Mouse (Mus musculus) CH12.LX (cell line): ENCODE results near the gene Ddx39. TPM values are rescaled to one million over a fixed set of nuclear protein-coding genes. Genes with fewer than 3 reads are reported as not detected.

Source experiments
- DNase-seq: peaks from one replicate; pipeline ENCODE4 v3.0.0-alpha.2; 2013; ENCODE audit errors: extremely low read depth
- H3K27ac ChIP-seq: 2 replicates; pipeline ENCODE4 v1.5.1; 2012; ENCODE audit warnings: low read depth, mild to moderate bottlenecking, control low read depth, moderate library complexity; ENCODE audit not compliant: insufficient read depth
- H3K27me3 ChIP-seq: replicated peaks from 2 replicates; pipeline ENCODE3; 2012; ENCODE audit warnings: inconsistent platforms
- H3K36me3 ChIP-seq, 2 experiments: replicated peaks in 1 of 2; 2 replicates each; pipeline versions ENCODE3 to v1.6.1; 2012; ENCODE audit warnings: inconsistent platforms in 1 of 2, low read length in 1 of 2, mild to moderate bottlenecking in 1 of 2, mixed read lengths in 1 of 2, moderate library complexity in 1 of 2; ENCODE audit not compliant: control insufficient read depth in 1 of 2, insufficient read depth in 1 of 2
- H3K4me1 ChIP-seq, 2 experiments: 2 replicates each; pipeline ENCODE4 v1.6.1; 2012; ENCODE audit warnings: inconsistent platforms in 1 of 2, moderate library complexity in 1 of 2; ENCODE audit not compliant: insufficient read depth in 2 of 2, control insufficient read depth in 1 of 2
- H3K4me2 ChIP-seq: 2 replicates; pipeline ENCODE4 v1.6.1; 2012; ENCODE audit warnings: low read depth, mild to moderate bottlenecking, control low read depth; ENCODE audit not compliant: poor library complexity, insufficient read depth, severe bottlenecking
- H3K4me3 ChIP-seq, 3 experiments: fragments of 150-350 bp in 1 of 3; sonication (generic) in 1 of 3; replicated peaks in 1 of 3; 2 replicates each; pipeline versions ENCODE3 to v1.5.1; 2011 to 2012; ENCODE audit warnings: low read depth in 2 of 3, low read length in 2 of 3, mild to moderate bottlenecking in 2 of 3, moderate library complexity in 2 of 3, control low read depth in 1 of 3, improper control_type of control experiment in 1 of 3, inconsistent platforms in 1 of 3, mixed read lengths in 1 of 3; ENCODE audit not compliant: poor library complexity in 1 of 3
- H3K79me2 ChIP-seq: replicated peaks from 2 replicates; pipeline ENCODE4 v1.6.1; 2012; ENCODE audit warnings: mild to moderate bottlenecking, moderate library complexity; ENCODE audit not compliant: control insufficient read depth, poor library complexity, insufficient read depth, severe bottlenecking; ENCODE audit errors: extremely low read depth
- H3K9ac ChIP-seq: 2 replicates; pipeline ENCODE4 v1.6.1; 2012; ENCODE audit warnings: low read depth, mild to moderate bottlenecking, control low read depth, moderate library complexity; ENCODE audit not compliant: insufficient read depth
- H3K9me3 ChIP-seq: replicated peaks from 2 replicates; pipeline ENCODE3; 2012; ENCODE audit warnings: low read length, inconsistent platforms, mixed read lengths
- E2F4 ChIP-seq: IDR thresholded peaks from 2 replicates; pipeline ENCODE4 v1.6.1; 2011; ENCODE audit warnings: low read depth, low read length, improper control_type of control experiment; ENCODE audit not compliant: insufficient replicate concordance
- ELF1 ChIP-seq: IDR thresholded peaks from 2 replicates; pipeline ENCODE4 v1.6.1; 2014; ENCODE audit warnings: low read depth, mild to moderate bottlenecking, inconsistent platforms, low read length, improper control_type of control experiment
- EP300 ChIP-seq: IDR thresholded peaks from 2 replicates; pipeline ENCODE4 v1.6.1; 2011; ENCODE audit warnings: low read length, improper control_type of control experiment
- ETS1 ChIP-seq: conservative IDR thresholded peaks from 2 replicates; pipeline ENCODE4 v1.6.1; 2012; ENCODE audit warnings: low read depth, mild to moderate bottlenecking, inconsistent platforms, low read length, improper control_type of control experiment, moderate library complexity
- GABPA ChIP-seq: IDR thresholded peaks from 2 replicates; pipeline ENCODE4 v1.6.1; 2012; ENCODE audit warnings: low read depth, low read length, improper control_type of control experiment, inconsistent platforms; ENCODE audit not compliant: insufficient replicate concordance
- IRF4 ChIP-seq: IDR thresholded peaks from 2 replicates; pipeline ENCODE4 v1.6.1; 2014; ENCODE audit warnings: low read depth, mild to moderate bottlenecking, inconsistent platforms, low read length, improper control_type of control experiment
- MAFK ChIP-seq: IDR thresholded peaks from 2 replicates; pipeline ENCODE4 v1.6.1; 2011; ENCODE audit warnings: low read length, improper control_type of control experiment; ENCODE audit not compliant: insufficient replicate concordance
- MAX ChIP-seq: IDR thresholded peaks from 2 replicates; pipeline ENCODE4 v1.6.1; 2011; ENCODE audit warnings: low read length, improper control_type of control experiment
- MEF2A ChIP-seq: IDR thresholded peaks from 2 replicates; pipeline ENCODE4 v1.6.1; 2014; ENCODE audit warnings: low read depth, mild to moderate bottlenecking, inconsistent platforms, low read length, improper control_type of control experiment, borderline replicate concordance
- MXI1 ChIP-seq: IDR thresholded peaks from 2 replicates; pipeline ENCODE4 v1.6.1; 2011; ENCODE audit warnings: mild to moderate bottlenecking, low read depth, low read length, improper control_type of control experiment
- POLR2A ChIP-seq: IDR thresholded peaks from 2 replicates; pipeline ENCODE4 v1.6.1; 2011; ENCODE audit warnings: low read depth, mild to moderate bottlenecking, improper control_type of control experiment, low read length
- RAD21 ChIP-seq: IDR thresholded peaks from 2 replicates; pipeline ENCODE4 v1.6.1; 2011; ENCODE audit warnings: low read depth, mild to moderate bottlenecking, low read length, improper control_type of control experiment, moderate library complexity
- SIN3A ChIP-seq: IDR thresholded peaks from 2 replicates; pipeline ENCODE4 v1.6.1; 2012; ENCODE audit warnings: low read length, improper control_type of control experiment, inconsistent platforms
- SMC3 ChIP-seq: IDR thresholded peaks from 2 replicates; pipeline ENCODE4 v1.6.1; 2011; ENCODE audit warnings: low read depth, low read length, improper control_type of control experiment
- ZKSCAN1 ChIP-seq: IDR thresholded peaks from 2 replicates; pipeline ENCODE4 v1.6.1; 2012; ENCODE audit warnings: low read depth, inconsistent platforms, low read length, improper control_type of control experiment, borderline replicate concordance
- ZMIZ1 ChIP-seq: IDR thresholded peaks from 2 replicates; pipeline ENCODE4 v1.6.1; 2012; ENCODE audit warnings: low read depth, mild to moderate bottlenecking, inconsistent platforms, low read length, improper control_type of control experiment
- ZNF384 ChIP-seq: IDR thresholded peaks from 2 replicates; pipeline ENCODE4 v1.6.1; 2012; ENCODE audit warnings: low read depth, low read length, improper control_type of control experiment, inconsistent platforms
- dilution Hi-C: fragments of 300-500 bp; cut with MboI; formaldehyde crosslinking; loops from 2 replicates; pipeline ENCODE4 v1.14.3; 2020; ENCODE audit warnings: low sequenced_read_pairs; ENCODE audit not compliant: extremely low pct_unique_long_range_greater_than_20kb, extremely low pct_ligation_motif_present
- in situ Hi-C: fragments of 300-500 bp; cut with MboI; formaldehyde crosslinking; loops from 3 replicates; pipeline ENCODE4 v1.14.3; 2019; ENCODE audit warnings: low sequenced_read_pairs, low pct_ligation_motif_present, low pct_unique_long_range_greater_than_20kb, mixed read lengths
- polyA plus RNA-seq: library from polyadenylated mRNA; unstranded; fragments of >175 nt; gene quantifications from 2 replicates; pipeline ENCODE4 v1.2.1, GENCODE M21; 2012; ENCODE audit warnings: low read depth; ENCODE audit not compliant: insufficient read length
- total RNA-seq, 2 experiments: library from RNA; depleted of rRNA; stranded (reverse); fragments of 300-350 nt in 1 of 2; fragments of >200 nt in 1 of 2; gene quantifications; 2 replicates each; pipeline ENCODE4 v1.2.3; 2012 to 2014

Gene Ddx39
- total and polyA plus RNA-seq, 3 experiments = 194 to 339 (median 231) TPM

DNA sequence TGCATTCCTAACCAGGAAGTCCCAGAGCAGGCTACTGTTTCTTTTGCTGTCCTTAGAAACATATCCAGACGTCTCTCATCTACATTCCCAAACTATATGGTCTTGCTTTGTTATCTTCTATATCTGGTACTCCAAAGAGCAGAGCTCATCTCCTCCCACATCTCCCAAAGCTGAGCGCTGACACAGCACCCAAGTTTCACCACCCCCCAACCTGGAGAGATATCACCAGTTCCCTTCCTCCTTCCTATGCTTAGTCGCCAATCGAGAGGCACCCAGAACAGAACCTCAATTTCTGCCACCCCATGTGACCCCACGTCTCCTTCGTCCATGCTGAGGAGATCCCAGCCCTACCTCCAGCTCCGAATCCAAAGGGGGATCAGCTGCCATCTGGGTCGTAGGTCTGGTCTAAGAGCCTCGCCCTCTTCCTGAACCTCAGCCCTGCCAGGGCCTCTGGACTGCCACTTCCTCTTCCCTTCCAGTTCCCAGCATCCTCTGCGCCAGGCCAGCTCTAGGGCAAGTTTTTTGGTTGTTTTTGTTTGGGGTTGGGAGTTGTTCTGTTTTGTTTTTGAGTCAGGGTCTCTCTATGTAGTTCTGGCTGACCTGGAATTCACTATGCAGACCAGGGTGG is 21.3 kb upstream of the Ddx39 start:
- H3K36me3 ChIP-seq = peaks cover 30 to 68% of the 10 kb centered on the region in 2 experiments
- H3K4me3 ChIP-seq = peak overlapping the region; percentile 34 to 59 (median 54)
- peak; percentile 79 for TF ChIP-seq ELF1
- no peak for TF ChIP-seq MXI1
- no peak for TF ChIP-seq RAD21
- H3K27me3 ChIP-seq = no peaks in the 10 kb centered on the region
- H3K9me3 ChIP-seq = no peaks in the 10 kb centered on the region
- in situ Hi-C loops = no loop called here
- dilution Hi-C loops = no loop called here
- no peak overlapping the region for H3K27ac ChIP-seq
- H3K4me1 ChIP-seq = peaks cover 27 to 53% of the 10 kb centered on the region in 2 experiments
- peak; percentile 47 for DNase-seq
- no peak overlapping the region for H3K4me2 ChIP-seq
- no peak overlapping the region; the same call in 1 of the 2 replicates for H3K9ac ChIP-seq
- H3K79me2 ChIP-seq = peaks cover 30% of the 10 kb centered on the region

DNA sequence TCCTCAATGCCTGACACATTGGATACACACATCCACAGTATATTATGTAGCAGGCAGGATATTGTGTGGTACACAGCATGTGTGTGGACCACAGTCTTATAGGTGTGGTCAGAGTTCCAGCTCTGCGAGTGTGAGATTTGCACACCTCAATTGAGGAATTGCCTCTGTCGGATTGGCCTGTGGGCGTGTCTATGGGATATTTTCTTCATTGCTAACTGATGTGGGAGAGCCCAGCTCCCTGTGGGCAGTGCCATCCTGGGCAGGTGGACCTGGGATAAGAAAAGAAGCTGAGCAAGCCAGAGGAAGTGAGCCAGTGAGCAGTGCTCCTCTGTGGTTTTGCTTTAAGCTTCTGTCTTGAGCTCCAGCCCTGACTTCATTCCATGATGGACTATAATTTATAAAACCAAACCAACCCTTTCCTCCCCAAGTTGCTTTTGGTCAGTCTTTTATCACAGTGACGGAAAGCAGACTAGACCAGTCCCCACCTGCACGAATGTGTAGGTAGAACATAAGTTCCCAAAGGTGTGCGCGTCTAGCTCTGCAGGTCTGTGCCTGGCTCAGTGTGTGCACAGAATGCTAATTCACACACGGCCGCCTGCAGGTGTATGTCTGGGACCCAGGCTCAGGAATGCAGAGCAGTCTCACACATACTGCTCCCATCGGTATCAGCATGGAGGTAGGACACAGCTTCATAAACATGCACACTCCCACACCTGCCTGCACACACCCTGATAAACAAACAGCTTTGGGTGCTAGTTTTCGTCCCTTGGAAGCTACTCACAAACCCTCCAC is 20.4 kb upstream of the Ddx39 start:
- no peak for DNase-seq
- H3K36me3 ChIP-seq = peaks cover 26 to 63% of the 10 kb centered on the region in 2 experiments
- 0 out of 2 replicates have a peak overlapping the region, but pooled peaks have one; percentile 18 for H3K27ac ChIP-seq
- no peak overlapping the region for H3K9ac ChIP-seq
- no peaks in the 10 kb centered on the region for H3K9me3 ChIP-seq
- no peak overlapping the region for H3K4me3 ChIP-seq
- in situ Hi-C loops (no loop called here), dilution Hi-C loops (no loop called here)
- peaks cover 30% of the 10 kb centered on the region for H3K79me2 ChIP-seq
- H3K27me3 ChIP-seq = no peaks in the 10 kb centered on the region
- H3K4me2 ChIP-seq = no peak overlapping the region
- H3K4me1 ChIP-seq = peaks cover 27 to 53% of the 10 kb centered on the region in 2 experiments
- TF ChIP-seq EP300 = no peak
- no peak for TF ChIP-seq MEF2A
- no peak for TF ChIP-seq POLR2A
- no peak for TF ChIP-seq GABPA
- TF ChIP-seq SIN3A = no peak
- no peak for TF ChIP-seq IRF4
- TF ChIP-seq E2F4 = no peak
- no peak for TF ChIP-seq ZNF384
- no peak for TF ChIP-seq ZKSCAN1
- TF ChIP-seq MAFK = no peak
- TF ChIP-seq ZMIZ1 = no peak
- no peak for TF ChIP-seq MAX
- no peak for TF ChIP-seq ETS1
- TF ChIP-seq SMC3 = no peak
